Mouse (Mus musculus) forebrain, embryonic 15.5 days (tissue): ENCODE data around the gene Spata1. TPM values are rescaled to one million over a fixed set of nuclear protein-coding genes. Genes with fewer than 3 reads are reported as not detected.

ENCODE experiments used
- ATAC-seq: fragments of 200-750 bp; cut with Nextera tagmentation; replicated peaks from 2 replicates; pipeline ENCODE4 v1.8.0; 2017; ENCODE audit warnings: mild to moderate bottlenecking, moderate TSS enrichment, moderate library complexity
- H3K27ac ChIP-seq: fragments of 300-500 bp; sonication (generic); replicated peaks from 2 replicates; pipeline ENCODE4 v1.5.1; 2015; ENCODE audit warnings: mild to moderate bottlenecking, inconsistent platforms
- H3K27me3 ChIP-seq: fragments of 300-500 bp; sonication (generic); 2 replicates; pipeline ENCODE4 v1.6.1; 2015; ENCODE audit warnings: inconsistent platforms
- H3K36me3 ChIP-seq: fragments of 300-500 bp; sonication (generic); 2 replicates; pipeline ENCODE4 v1.6.1; 2015; ENCODE audit warnings: mild to moderate bottlenecking, inconsistent platforms
- H3K4me1 ChIP-seq: fragments of 300-500 bp; sonication (generic); 2 replicates; pipeline ENCODE4 v1.6.1; 2015; ENCODE audit warnings: inconsistent platforms
- H3K4me2 ChIP-seq: fragments of 300-500 bp; sonication (generic); replicated peaks from 2 replicates; pipeline ENCODE4 v1.6.1; 2015; ENCODE audit warnings: mild to moderate bottlenecking, inconsistent platforms
- H3K4me3 ChIP-seq: fragments of 300-500 bp; sonication (generic); 2 replicates; pipeline ENCODE4 v1.5.1; 2015; ENCODE audit warnings: mild to moderate bottlenecking, inconsistent platforms
- H3K9ac ChIP-seq: fragments of 300-500 bp; sonication (generic); replicated peaks from 2 replicates; pipeline ENCODE4 v1.6.1; 2015; ENCODE audit warnings: mild to moderate bottlenecking, inconsistent platforms
- H3K9me3 ChIP-seq: fragments of 300-500 bp; sonication (generic); 2 replicates; pipeline ENCODE4 v1.6.1; 2016; ENCODE audit warnings: inconsistent platforms
- WGBS: fragments of 180-500 bp; shearing (Covaris S2); methylation state at CpG from one replicate; pipeline ENCODE4 v1.1.7; 2015; ENCODE audit warnings: mixed read lengths; 5-methylcytosine and 5-hydroxymethylcytosine counted together
- polyA plus RNA-seq: library from polyadenylated mRNA; unstranded; fragments of >200 nt; fragmentation: Nextera tagmentation; extraction: Ambion mirVana; gene quantifications from 2 replicates; pipeline ENCODE4 v1.2.1, GENCODE M21; 2015

The Spata1 gene
- polyA plus RNA-seq, 1 experiment from 2014 or later: 6.1 TPM

- ATAC-seq: peak; percentile 81; the same call in 1 of the 2 replicates
- H3K27ac ChIP-seq: peak overlapping the region; percentile 79
- H3K4me1 ChIP-seq: peaks cover 28% of the 10 kb centered on the region
- H3K9me3 ChIP-seq: no peaks in the 10 kb centered on the region
- peak overlapping the region; percentile 79 for H3K4me2 ChIP-seq
- under 1% methylated on average over 46 of the region's 57 CpGs for WGBS
- no peaks in the 10 kb centered on the region for H3K27me3 ChIP-seq
- H3K36me3 ChIP-seq: peaks cover 11% of the 10 kb centered on the region
- peak overlapping the region; percentile 85 for H3K4me3 ChIP-seq
- H3K9ac ChIP-seq: peak overlapping the region; percentile 78
Measured at GRCm38 (mm10) chr3:146500003-146500809, 653 bp upstream of the Spata1 start.

- 3% methylated on average over 13 of the region's 13 CpGs for WGBS
- H3K9me3 ChIP-seq: no peaks in the 10 kb centered on the region
- peak overlapping the region; percentile 85 for H3K4me3 ChIP-seq
- no peak for ATAC-seq
- no peaks in the 10 kb centered on the region for H3K27me3 ChIP-seq
- H3K27ac ChIP-seq: peak overlapping the region; percentile 62; the same call in 1 of the 2 replicates
- H3K4me1 ChIP-seq: peaks cover 28% of the 10 kb centered on the region
- peaks cover 6% of the 10 kb centered on the region for H3K36me3 ChIP-seq
- peak overlapping the region; percentile 78 for H3K9ac ChIP-seq
- peak overlapping the region; percentile 79 for H3K4me2 ChIP-seq
Measured at GRCm38 (mm10) chr3:146498989-146499388, 564 bp downstream of the Spata1 start.

- ATAC-seq: no peak
- 42% methylated on average over 8 of the region's 8 CpGs for WGBS
Measured at GRCm38 (mm10) chr3:146494941-146495340, 4.6 kb downstream of the Spata1 start.

GRCm38 (mm10) chr3:146486464-146486863 lies 13.1 kb downstream of the Spata1 start:
- Histone ChIP-seq H3K36me3 (no peaks in the 10 kb centered on the region), H3K9me3 (no peaks in the 10 kb centered on the region), H3K9ac (no peak overlapping the region), H3K4me2 (no peak overlapping the region), H3K27me3 (no peaks in the 10 kb centered on the region), H3K4me3 (no peak overlapping the region), H3K4me1 (no peaks in the 10 kb centered on the region), H3K27ac (no peak overlapping the region)
- no peak for ATAC-seq
- WGBS: 89% methylated on average over 4 of the region's 4 CpGs

More at GRCm38 (mm10) chr3:146494941-146495340, 4.6 kb downstream of the Spata1 start:
- Histone ChIP-seq H3K4me3 (no peak overlapping the region), H3K4me1 (peaks cover 8% of the 10 kb centered on the region; the same call in 1 of the 2 replicates), H3K4me2 (no peak overlapping the region), H3K9ac (no peak overlapping the region), H3K27me3 (no peaks in the 10 kb centered on the region), H3K27ac (no peak overlapping the region), H3K36me3 (no peaks in the 10 kb centered on the region), H3K9me3 (no peaks in the 10 kb centered on the region)

GRCm38 (mm10) chr3:146482044-146482443 lies 17.5 kb downstream of the Spata1 start:
- Histone ChIP-seq H3K36me3 (no peaks in the 10 kb centered on the region), H3K4me2 (no peak overlapping the region), H3K4me1 (no peaks in the 10 kb centered on the region), H3K9ac (no peak overlapping the region), H3K27ac (no peak overlapping the region), H3K4me3 (no peak overlapping the region), H3K27me3 (no peaks in the 10 kb centered on the region), H3K9me3 (no peaks in the 10 kb centered on the region)
- WGBS: 73% methylated on average over 2 of the region's 2 CpGs
- ATAC-seq: no peak

GRCm38 (mm10) chr3:146474428-146474827 lies 25.1 kb downstream of the Spata1 start:
- Histone ChIP-seq H3K36me3 (no peaks in the 10 kb centered on the region), H3K4me2 (no peak overlapping the region), H3K9me3 (no peaks in the 10 kb centered on the region), H3K27me3 (no peaks in the 10 kb centered on the region), H3K4me1 (no peaks in the 10 kb centered on the region), H3K27ac (no peak overlapping the region), H3K4me3 (no peak overlapping the region), H3K9ac (no peak overlapping the region)
- no peak for ATAC-seq
- WGBS: 94% methylated on average over 3 of the region's 3 CpGs

- Histone ChIP-seq H3K36me3 (no peaks in the 10 kb centered on the region), H3K9ac (no peak overlapping the region), H3K27ac (no peak overlapping the region), H3K27me3 (no peaks in the 10 kb centered on the region), H3K9me3 (no peaks in the 10 kb centered on the region), H3K4me2 (no peak overlapping the region), H3K4me1 (no peaks in the 10 kb centered on the region), H3K4me3 (no peak overlapping the region)
- no peak for ATAC-seq
Measured at GRCm38 (mm10) chr3:146473741-146474140, 25.8 kb downstream of the Spata1 start.

- Histone ChIP-seq H3K4me2 (no peak overlapping the region), H3K36me3 (no peaks in the 10 kb centered on the region), H3K27me3 (no peaks in the 10 kb centered on the region), H3K4me3 (no peak overlapping the region), H3K4me1 (no peaks in the 10 kb centered on the region), H3K9ac (no peak overlapping the region), H3K27ac (no peak overlapping the region), H3K9me3 (no peaks in the 10 kb centered on the region)
- 68% methylated on average over 4 of the region's 4 CpGs for WGBS
- ATAC-seq: no peak
Measured at GRCm38 (mm10) chr3:146472657-146473056, 26.9 kb downstream of the Spata1 start.

GRCm38 (mm10) chr3:146469226-146469625 lies 30.3 kb downstream of the Spata1 start:
- no peak overlapping the region for H3K4me3 ChIP-seq
- 81% methylated on average over 2 of the region's 2 CpGs for WGBS
- H3K9me3 ChIP-seq: no peaks in the 10 kb centered on the region
- H3K27me3 ChIP-seq: no peaks in the 10 kb centered on the region
- H3K27ac ChIP-seq: no peak overlapping the region
- H3K4me1 ChIP-seq: no peaks in the 10 kb centered on the region
- no peak overlapping the region for H3K9ac ChIP-seq
- no peak for ATAC-seq
- no peak overlapping the region for H3K4me2 ChIP-seq
- no peaks in the 10 kb centered on the region for H3K36me3 ChIP-seq

GRCm38 (mm10) chr3:146462939-146463338 lies 36.6 kb downstream of the Spata1 start:
- no peak overlapping the region for H3K27ac ChIP-seq
- H3K4me3 ChIP-seq: no peak overlapping the region
- no peaks in the 10 kb centered on the region for H3K27me3 ChIP-seq
- WGBS: 72% methylated on average over 2 of the region's 2 CpGs
- H3K9me3 ChIP-seq: no peaks in the 10 kb centered on the region
- no peak overlapping the region for H3K9ac ChIP-seq
- no peak overlapping the region for H3K4me2 ChIP-seq
- H3K36me3 ChIP-seq: no peaks in the 10 kb centered on the region
- no peak for ATAC-seq
- H3K4me1 ChIP-seq: no peaks in the 10 kb centered on the region

- no peak overlapping the region for H3K9ac ChIP-seq
- H3K27me3 ChIP-seq: no peaks in the 10 kb centered on the region
- ATAC-seq: no peak
- no peak overlapping the region for H3K27ac ChIP-seq
- H3K4me2 ChIP-seq: no peak overlapping the region
- H3K4me1 ChIP-seq: peaks cover 9% of the 10 kb centered on the region
- WGBS: 81% methylated on average over 5 of the region's 5 CpGs
- no peaks in the 10 kb centered on the region for H3K9me3 ChIP-seq
- H3K4me3 ChIP-seq: no peak overlapping the region
- H3K36me3 ChIP-seq: no peaks in the 10 kb centered on the region
Measured at GRCm38 (mm10) chr3:146451375-146451774, 48.2 kb downstream of the Spata1 start.

GRCm38 (mm10) chr3:146450371-146450841 lies 49.1 kb downstream of the Spata1 start:
- WGBS: under 1% methylated on average over 29 of the region's 29 CpGs
- Histone ChIP-seq H3K36me3 (peaks cover 4% of the 10 kb centered on the region; the same call in 1 of the 2 replicates), H3K4me3 (peak overlapping the region; percentile 52), H3K9ac (peak overlapping the region; percentile 58), H3K9me3 (no peaks in the 10 kb centered on the region), H3K4me1 (peaks cover 9% of the 10 kb centered on the region), H3K27me3 (no peaks in the 10 kb centered on the region), H3K27ac (peak overlapping the region; percentile 63), H3K4me2 (peak overlapping the region; percentile 69)
- ATAC-seq: peak; percentile 99
